Mouse (Mus musculus): ENCODE data around the gene Slc24a4. TPM values are rescaled to one million over a fixed set of nuclear protein-coding genes. Genes with fewer than 3 reads are reported as not detected.

Gene Slc24a4
- polyA plus RNA-seq, 1 experiment from 2014 or later = 2.8 TPM

DNA sequence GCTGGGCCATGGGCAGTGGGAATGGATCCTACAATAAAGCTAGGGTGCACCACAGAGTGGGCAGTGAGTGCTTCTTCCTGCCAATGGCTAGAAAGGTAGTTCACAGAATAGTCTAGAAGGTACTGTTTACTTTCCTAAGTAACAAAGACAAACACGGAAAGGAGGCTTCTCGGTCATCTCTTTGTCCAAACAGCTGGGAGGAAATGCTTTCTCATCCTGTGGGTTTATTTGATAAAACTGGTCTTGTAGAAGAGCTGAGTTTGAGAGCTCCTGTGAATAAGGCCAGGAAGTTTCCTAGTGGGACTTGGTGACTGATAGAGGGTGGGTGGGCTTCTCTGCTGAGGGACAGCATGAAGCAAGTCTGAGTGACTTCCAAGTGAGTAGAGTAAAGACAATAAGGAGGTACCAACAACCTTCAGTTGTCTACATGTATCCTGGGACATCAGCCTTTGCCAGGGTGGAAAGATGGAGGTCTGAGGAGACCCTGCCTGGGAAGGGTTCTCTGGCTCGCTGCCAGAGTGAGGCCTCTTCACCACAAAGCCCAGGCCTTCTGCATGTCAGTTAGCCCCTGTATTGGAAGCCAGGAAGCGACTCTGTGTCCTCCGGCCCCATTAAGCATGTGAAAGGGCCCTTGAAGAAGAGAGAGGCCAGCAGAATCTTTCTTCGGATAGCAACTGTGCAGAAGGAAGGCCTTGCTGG lies 159.5 kb downstream of the Slc24a4 start:
- Histone ChIP-seq H3K36me3 (no peaks in the 10 kb centered on the region), H3K9ac (replicated peaks) (no peak overlapping the region), H3K4me3 (replicated peaks) (no peak overlapping the region), H3K27ac (replicated peaks) (no peak overlapping the region), H3K4me2 (no peak overlapping the region), H3K9me3 (replicated peaks) (no peaks in the 10 kb centered on the region), H3K4me1 (peaks cover 35% of the 10 kb centered on the region), H3K27me3 (replicated peaks) (0 out of 2 replicates have a peak, but pooled peaks cover 2% of the 10 kb centered on the region)
- no peak for ATAC-seq (ENCODE audit: low FRiP score)
- 81% methylated on average over 6 of the region's 6 CpGs for whole genome bisulfite sequencing

DNA sequence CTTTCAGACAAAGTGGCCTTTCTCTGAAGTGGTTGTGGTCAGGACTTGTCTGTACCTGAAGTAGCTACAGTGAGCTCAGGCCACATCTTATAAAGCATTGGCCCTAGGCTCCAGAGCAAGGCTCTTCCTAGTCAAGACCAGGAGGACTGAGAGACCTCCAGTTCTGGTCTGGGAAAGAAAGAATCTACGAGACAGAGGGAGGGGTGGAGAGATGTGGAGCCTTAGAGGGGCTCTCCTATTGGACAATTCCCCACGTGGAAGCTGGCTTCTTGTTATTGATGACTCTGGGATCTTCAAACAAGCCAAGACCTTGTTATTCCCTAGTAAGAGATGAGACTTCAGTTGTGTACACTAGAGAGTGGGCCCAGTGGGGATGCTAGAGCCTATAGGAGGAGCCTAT lies 160.3 kb downstream of the Slc24a4 start:
- Histone ChIP-seq H3K9ac (replicated peaks) (no peak overlapping the region), H3K27ac (replicated peaks) (no peak overlapping the region), H3K4me2 (no peak overlapping the region), H3K36me3 (no peaks in the 10 kb centered on the region), H3K9me3 (replicated peaks) (no peaks in the 10 kb centered on the region), H3K4me3 (replicated peaks) (no peak overlapping the region), H3K27me3 (replicated peaks) (0 out of 2 replicates have a peak, but pooled peaks cover 2% of the 10 kb centered on the region), H3K4me1 (peaks cover 27% of the 10 kb centered on the region)
- ATAC-seq (ENCODE audit: low FRiP score) = no peak
- 37% methylated on average over 2 of the region's 2 CpGs for WGBS

DNA sequence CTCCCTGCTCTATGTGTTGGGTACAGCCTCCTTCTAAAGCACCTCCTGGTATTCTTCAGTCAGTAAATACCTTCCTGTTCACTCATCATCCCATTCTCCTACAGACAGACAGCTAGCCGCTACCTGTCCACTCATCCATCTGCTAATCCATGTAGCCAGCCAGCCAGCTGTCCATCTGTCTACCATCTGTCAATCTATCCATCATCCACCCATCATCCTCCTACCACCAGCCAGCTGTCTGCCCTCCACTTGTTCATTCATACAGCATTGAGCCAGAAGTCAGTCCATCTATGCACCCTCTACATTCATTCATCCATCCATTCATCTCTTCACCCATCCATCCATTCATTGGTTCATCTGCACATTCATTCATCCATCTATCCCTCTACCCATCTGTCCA lies 161.0 kb downstream of the Slc24a4 start:
- Histone ChIP-seq H3K36me3 (no peaks in the 10 kb centered on the region), H3K27ac (replicated peaks) (no peak overlapping the region), H3K4me1 (peaks cover 24% of the 10 kb centered on the region), H3K4me2 (no peak overlapping the region), H3K9ac (replicated peaks) (no peak overlapping the region), H3K4me3 (replicated peaks) (no peak overlapping the region), H3K27me3 (replicated peaks) (no peaks in the 10 kb centered on the region), H3K9me3 (replicated peaks) (no peaks in the 10 kb centered on the region)
- 72% methylated on average over 1 of the region's 1 CpGs for WGBS
- no peak for ATAC-seq (ENCODE audit: low FRiP score)

DNA sequence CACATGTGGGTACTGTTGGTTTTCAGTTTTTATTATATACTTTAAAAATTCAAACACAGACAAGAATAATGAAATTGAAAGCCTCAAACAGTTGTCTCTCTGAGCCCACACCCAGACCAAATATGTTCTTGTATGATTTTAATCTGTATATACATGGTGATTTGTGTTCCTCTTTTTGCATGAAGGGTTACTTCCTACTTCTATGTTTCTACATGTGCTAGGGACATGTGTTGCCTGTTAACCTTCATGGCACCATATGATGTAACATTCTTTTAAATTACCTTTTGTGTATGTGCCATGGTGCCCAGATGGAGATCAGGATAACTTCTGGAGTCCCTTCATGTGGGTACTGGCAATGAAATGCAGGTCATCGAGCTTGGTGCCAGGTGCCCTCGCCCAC lies 162.1 kb downstream of the Slc24a4 start:
- Histone ChIP-seq H3K27ac (replicated peaks) (no peak overlapping the region), H3K36me3 (no peaks in the 10 kb centered on the region), H3K4me2 (no peak overlapping the region), H3K4me3 (replicated peaks) (no peak overlapping the region), H3K9ac (replicated peaks) (no peak overlapping the region), H3K9me3 (replicated peaks) (no peaks in the 10 kb centered on the region), H3K4me1 (peaks cover 16% of the 10 kb centered on the region), H3K27me3 (replicated peaks) (no peaks in the 10 kb centered on the region)
- 84% methylated on average over 2 of the region's 2 CpGs for WGBS
- no peak for ATAC-seq (ENCODE audit: low FRiP score)

DNA sequence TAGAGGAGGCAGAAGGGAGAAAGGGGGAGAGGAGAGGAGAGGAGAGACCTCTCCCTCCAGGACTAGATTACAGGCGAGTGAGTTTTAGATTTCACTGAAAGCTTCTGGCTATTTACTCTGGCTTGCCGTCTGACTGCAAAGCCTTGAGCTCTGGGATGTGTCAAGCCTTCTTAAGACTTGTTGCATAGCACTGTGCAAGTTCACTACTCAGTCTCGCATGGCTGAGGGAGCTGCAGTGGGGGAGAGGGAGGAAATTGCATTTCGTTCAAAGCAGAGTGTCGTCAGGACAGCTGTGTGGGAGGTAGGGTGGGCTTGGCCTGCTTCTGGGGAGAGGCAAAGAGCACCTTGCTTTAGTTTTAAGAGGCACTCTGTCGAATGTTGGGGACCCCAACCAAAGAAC lies 163.2 kb downstream of the Slc24a4 start:
- WGBS = 52% methylated on average over 6 of the region's 6 CpGs
- Histone ChIP-seq H3K9ac (replicated peaks) (no peak overlapping the region), H3K27me3 (replicated peaks) (no peaks in the 10 kb centered on the region), H3K36me3 (no peaks in the 10 kb centered on the region), H3K9me3 (replicated peaks) (no peaks in the 10 kb centered on the region), H3K4me2 (no peak overlapping the region), H3K4me1 (peaks cover 10% of the 10 kb centered on the region), H3K4me3 (replicated peaks) (no peak overlapping the region), H3K27ac (replicated peaks) (no peak overlapping the region)
- ATAC-seq (ENCODE audit: low FRiP score) = no peak

DNA sequence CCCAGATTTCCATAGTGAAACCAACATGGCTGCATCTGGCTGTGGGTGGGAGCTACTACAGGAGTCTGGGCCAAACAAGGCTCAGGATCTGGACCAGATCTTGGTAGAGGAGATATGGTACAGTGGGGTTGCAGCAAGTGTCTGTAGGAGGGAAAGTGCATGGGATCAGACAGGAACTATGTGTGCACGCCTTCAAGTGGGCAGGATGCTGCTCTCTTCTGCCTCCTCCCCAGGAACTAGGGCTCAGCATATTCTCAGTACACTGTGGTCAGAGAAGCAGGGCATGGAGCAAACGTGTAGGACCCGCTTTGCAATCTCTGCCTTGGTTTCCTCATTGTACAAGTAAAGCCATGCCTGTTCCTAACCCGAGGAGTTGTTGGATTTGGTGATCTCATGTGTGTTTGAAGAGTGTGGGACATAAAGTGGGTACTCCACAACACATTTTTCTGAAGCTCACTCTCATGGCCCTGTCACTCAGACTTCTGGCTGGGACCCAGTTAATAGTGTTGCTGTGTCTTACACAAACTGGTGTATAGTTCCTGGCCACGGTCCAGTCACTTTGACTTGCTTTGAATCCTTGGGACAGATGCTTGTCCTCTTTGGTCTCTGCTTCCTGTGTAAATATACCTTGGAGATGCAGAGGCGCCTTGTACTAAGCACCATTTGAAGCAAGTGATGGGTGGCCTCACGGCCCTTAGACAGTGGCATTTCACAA lies 164.1 kb downstream of the Slc24a4 start:
- H3K9me3 ChIP-seq (replicated peaks) = no peaks in the 10 kb centered on the region
- no peak for ATAC-seq (ENCODE audit: low FRiP score)
- no peak overlapping the region for H3K4me2 ChIP-seq
- no peak overlapping the region for H3K9ac ChIP-seq (replicated peaks)
- WGBS = 87% methylated on average over 7 of the region's 7 CpGs
- no peaks in the 10 kb centered on the region for H3K36me3 ChIP-seq
- 0 out of 2 replicates have a peak, but pooled peaks cover 2% of the 10 kb centered on the region for H3K4me1 ChIP-seq
- H3K27me3 ChIP-seq (replicated peaks) = no peaks in the 10 kb centered on the region
- no peak overlapping the region for H3K4me3 ChIP-seq (replicated peaks)
- no peak overlapping the region for H3K27ac ChIP-seq (replicated peaks)

DNA sequence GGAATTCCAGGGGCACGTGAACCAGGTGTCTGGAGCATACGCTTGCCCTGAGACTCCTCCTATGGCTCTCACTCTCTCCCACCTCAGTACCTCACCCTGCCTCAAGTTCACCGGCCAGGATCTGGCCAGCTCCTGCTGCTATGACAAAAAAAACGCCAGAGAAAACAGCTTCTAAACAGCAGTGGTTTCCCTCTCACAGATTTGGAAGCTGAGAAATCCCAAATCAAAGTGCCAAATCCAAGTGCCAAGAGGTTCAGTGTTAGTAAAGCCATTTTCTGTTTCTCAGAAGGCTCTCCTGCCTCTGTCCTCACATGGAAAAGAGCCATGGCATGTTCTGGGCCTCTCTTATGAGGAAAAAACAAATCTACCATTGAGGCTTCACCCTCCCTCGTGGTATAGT lies 166.1 kb downstream of the Slc24a4 start:
- Histone ChIP-seq H3K36me3 (no peaks in the 10 kb centered on the region), H3K9me3 (replicated peaks) (no peaks in the 10 kb centered on the region), H3K4me2 (no peak overlapping the region), H3K4me1 (0 out of 2 replicates have a peak, but pooled peaks cover 2% of the 10 kb centered on the region), H3K9ac (replicated peaks) (no peak overlapping the region), H3K27ac (replicated peaks) (no peak overlapping the region), H3K4me3 (replicated peaks) (no peak overlapping the region), H3K27me3 (replicated peaks) (no peaks in the 10 kb centered on the region)
- ATAC-seq (ENCODE audit: low FRiP score) = no peak
- 77% methylated on average over 5 of the region's 5 CpGs for WGBS

DNA sequence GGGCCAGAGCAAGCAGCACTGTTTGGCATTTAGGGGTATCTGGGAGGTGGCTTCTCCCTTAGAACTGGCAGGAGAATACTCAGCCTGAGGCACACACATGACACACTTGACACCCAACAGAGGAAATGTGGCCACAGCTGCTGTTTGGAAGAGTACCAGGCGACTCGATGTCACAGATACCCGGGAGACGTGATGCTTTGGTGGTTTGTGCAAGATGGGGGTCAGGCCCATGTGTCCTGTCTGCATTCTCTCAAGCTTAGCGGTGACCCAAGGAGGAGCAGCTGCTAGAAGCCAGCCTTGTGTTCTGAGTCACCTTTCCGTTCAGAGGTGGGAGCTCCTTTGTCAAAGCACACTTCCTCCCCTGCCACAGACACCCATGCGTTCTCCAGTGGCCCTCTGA lies 166.7 kb downstream of the Slc24a4 start:
- ATAC-seq (ENCODE audit: low FRiP score) = no peak
- H3K27ac ChIP-seq (replicated peaks) = no peak overlapping the region
- no peak overlapping the region for H3K4me3 ChIP-seq (replicated peaks)
- H3K36me3 ChIP-seq = no peaks in the 10 kb centered on the region
- no peak overlapping the region for H3K4me2 ChIP-seq
- no peaks in the 10 kb centered on the region for H3K27me3 ChIP-seq (replicated peaks)
- H3K9ac ChIP-seq (replicated peaks) = no peak overlapping the region
- H3K4me1 ChIP-seq = 0 out of 2 replicates have a peak, but pooled peaks cover 2% of the 10 kb centered on the region
- 69% methylated on average over 7 of the region's 7 CpGs for WGBS
- H3K9me3 ChIP-seq (replicated peaks) = no peaks in the 10 kb centered on the region

DNA sequence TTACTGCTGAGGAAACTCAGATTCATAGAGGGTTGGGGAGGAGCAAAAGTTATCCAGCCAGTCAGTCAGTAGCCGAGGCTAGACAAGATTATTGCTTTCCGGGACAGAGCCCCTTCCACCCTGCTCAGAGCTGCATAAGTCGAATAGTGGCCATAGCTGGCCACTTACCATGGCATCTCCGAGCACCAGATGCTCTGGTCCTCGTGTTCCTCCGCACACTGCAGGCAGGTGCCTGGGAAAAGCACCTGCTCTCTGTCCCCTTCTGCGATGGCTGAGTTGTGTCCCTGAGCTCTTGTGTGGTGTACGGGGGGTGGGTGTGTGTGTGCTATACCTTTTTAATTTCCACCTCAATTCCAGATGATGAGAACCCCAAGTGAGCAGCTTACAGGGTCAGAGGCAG lies 167.1 kb downstream of the Slc24a4 start:
- no peak overlapping the region for H3K4me3 ChIP-seq (replicated peaks)
- WGBS = 84% methylated on average over 8 of the region's 8 CpGs
- no peaks in the 10 kb centered on the region for H3K27me3 ChIP-seq (replicated peaks)
- 0 out of 2 replicates have a peak, but pooled peaks cover 2% of the 10 kb centered on the region for H3K4me1 ChIP-seq
- no peaks in the 10 kb centered on the region for H3K36me3 ChIP-seq
- H3K9me3 ChIP-seq (replicated peaks) = no peaks in the 10 kb centered on the region
- no peak for ATAC-seq (ENCODE audit: low FRiP score)
- H3K27ac ChIP-seq (replicated peaks) = no peak overlapping the region
- H3K9ac ChIP-seq (replicated peaks) = no peak overlapping the region
- H3K4me2 ChIP-seq = no peak overlapping the region

DNA sequence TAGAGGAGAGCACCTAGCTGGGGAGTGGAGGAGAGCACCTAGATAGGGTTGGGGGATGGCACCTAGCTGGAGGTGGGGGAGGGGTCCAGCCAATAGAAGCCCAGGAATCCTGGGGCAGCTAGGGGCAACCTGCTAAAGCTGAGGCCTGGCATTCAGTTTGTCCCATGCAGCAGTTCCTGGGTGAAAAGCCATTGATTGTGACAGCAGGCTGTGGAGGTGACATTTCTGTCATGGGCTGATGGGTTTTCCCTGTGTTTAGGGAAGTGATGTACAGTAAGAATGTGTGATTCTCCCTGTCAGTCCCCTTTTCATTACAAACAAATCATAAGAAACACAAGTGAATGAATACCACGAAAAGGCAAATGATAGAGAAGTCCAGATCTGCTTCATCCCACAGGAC lies 167.8 kb downstream of the Slc24a4 start:
- Histone ChIP-seq H3K9me3 (replicated peaks) (no peaks in the 10 kb centered on the region), H3K4me3 (replicated peaks) (no peak overlapping the region), H3K4me1 (0 out of 2 replicates have a peak, but pooled peaks cover 2% of the 10 kb centered on the region), H3K9ac (replicated peaks) (no peak overlapping the region), H3K27me3 (replicated peaks) (no peaks in the 10 kb centered on the region), H3K36me3 (no peaks in the 10 kb centered on the region), H3K27ac (replicated peaks) (no peak overlapping the region), H3K4me2 (no peak overlapping the region)
- no peak for ATAC-seq (ENCODE audit: low FRiP score)
- 79% methylated on average over 1 of the region's 1 CpGs for WGBS

DNA sequence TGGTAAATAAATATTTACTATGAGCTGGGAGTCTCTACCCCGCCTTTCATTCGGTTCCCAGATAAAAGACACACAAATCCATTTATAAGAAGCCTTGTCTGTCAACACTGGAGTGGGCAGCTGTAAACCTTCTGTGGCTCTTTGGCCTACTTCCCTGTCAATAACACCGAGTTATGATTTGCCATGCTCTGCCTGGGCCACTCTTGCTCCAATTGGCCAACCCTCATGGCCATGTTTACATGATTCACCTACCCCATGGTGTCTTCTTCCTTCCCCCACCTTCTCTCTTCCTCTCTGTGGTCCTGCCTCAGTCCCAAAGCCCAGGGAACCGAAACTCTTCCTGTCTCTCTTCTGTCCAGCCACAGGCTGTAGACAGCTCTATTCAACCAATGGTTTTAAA lies 168.4 kb downstream of the Slc24a4 start:
- Histone ChIP-seq H3K36me3 (no peaks in the 10 kb centered on the region), H3K4me1 (0 out of 2 replicates have a peak, but pooled peaks cover 2% of the 10 kb centered on the region), H3K27ac (replicated peaks) (no peak overlapping the region), H3K27me3 (replicated peaks) (no peaks in the 10 kb centered on the region), H3K9me3 (replicated peaks) (no peaks in the 10 kb centered on the region), H3K9ac (replicated peaks) (no peak overlapping the region), H3K4me2 (no peak overlapping the region), H3K4me3 (replicated peaks) (no peak overlapping the region)
- no peak for ATAC-seq (ENCODE audit: low FRiP score)
- 83% methylated on average over 4 of the region's 4 CpGs for WGBS

DNA sequence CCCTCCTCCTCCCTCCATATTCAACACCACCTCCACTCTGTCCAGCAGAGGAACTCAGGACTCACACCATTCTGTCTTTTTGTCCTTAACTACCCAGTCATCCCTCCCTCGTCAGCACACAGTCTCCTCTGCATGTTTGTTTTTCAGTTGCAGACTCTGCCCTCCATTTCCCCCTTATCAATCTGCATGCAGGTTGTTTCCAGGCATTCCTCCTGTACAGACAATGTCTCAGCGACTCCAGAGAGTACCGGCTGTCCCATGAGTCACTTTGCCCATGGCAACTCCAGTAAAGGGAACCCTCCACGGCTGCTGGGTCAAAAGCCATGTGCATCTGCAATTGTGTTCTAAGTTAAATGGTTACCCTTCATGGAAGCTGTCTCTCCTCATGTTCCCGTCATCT lies 170.7 kb downstream of the Slc24a4 start:
- Histone ChIP-seq H3K9ac (replicated peaks) (no peak overlapping the region), H3K27me3 (replicated peaks) (no peaks in the 10 kb centered on the region), H3K4me3 (replicated peaks) (no peak overlapping the region), H3K9me3 (replicated peaks) (no peaks in the 10 kb centered on the region), H3K4me1 (peaks cover 18% of the 10 kb centered on the region), H3K27ac (replicated peaks) (no peak overlapping the region), H3K36me3 (no peaks in the 10 kb centered on the region), H3K4me2 (no peak overlapping the region)
- WGBS = 61% methylated on average over 5 of the region's 5 CpGs
- no peak for ATAC-seq (ENCODE audit: low FRiP score)
